Mouse (Mus musculus) heart, embryonic 16.5 days (tissue): ENCODE measurements around the gene Bri3bp. TPM values are rescaled to one million over a fixed set of nuclear protein-coding genes. Genes with fewer than 3 reads are reported as not detected.

Experiments used
- ATAC-seq: fragments of 200-750 bp; cut with Nextera tagmentation; replicated peaks from 2 replicates; pipeline ENCODE4 v1.8.0; 2017; ENCODE audit warnings: moderate number of reproducible peaks; ENCODE audit not compliant: insufficient read depth, low FRiP score; ENCODE audit errors: extremely low read depth
- H3K27ac ChIP-seq: fragments of 300-500 bp; sonication (generic); 2 replicates; pipeline ENCODE4 v1.5.1; 2014; ENCODE audit warnings: mild to moderate bottlenecking, low read length, control low read depth, moderate library complexity
- H3K27me3 ChIP-seq: fragments of 300-500 bp; sonication (generic); 2 replicates; pipeline ENCODE4 v1.6.1; 2014; ENCODE audit warnings: low read length, mixed read lengths; ENCODE audit not compliant: control insufficient read depth, insufficient read depth
- H3K36me3 ChIP-seq: fragments of 300-500 bp; sonication (generic); 2 replicates; pipeline ENCODE4 v1.6.1; 2014; ENCODE audit not compliant: control insufficient read depth, insufficient read depth
- H3K4me1 ChIP-seq: fragments of 300-500 bp; sonication (generic); 2 replicates; pipeline ENCODE4 v1.6.1; 2014; ENCODE audit warnings: low read length, mixed read lengths; ENCODE audit not compliant: control insufficient read depth, insufficient read depth
- H3K4me2 ChIP-seq: fragments of 300-500 bp; sonication (generic); 2 replicates; pipeline ENCODE4 v1.6.1; 2014; ENCODE audit warnings: low read depth, mild to moderate bottlenecking, control low read depth, low read length
- H3K4me3 ChIP-seq: fragments of 300-500 bp; sonication (generic); 2 replicates; pipeline ENCODE4 v1.5.1; 2014; ENCODE audit warnings: mild to moderate bottlenecking, control low read depth, low read length
- H3K9ac ChIP-seq: fragments of 300-500 bp; sonication (generic); 2 replicates; pipeline ENCODE4 v1.6.1; 2014; ENCODE audit warnings: low read length, control low read depth
- H3K9me3 ChIP-seq: fragments of 300-500 bp; sonication (generic); replicated peaks from 2 replicates; pipeline ENCODE4 v1.6.1; 2016; ENCODE audit warnings: low read length; ENCODE audit not compliant: control insufficient read depth
- WGBS: fragments of 180-500 bp; shearing (Covaris S2); extraction: QIAGEN DNeasy Blood & Tissue Kit; methylation state at CpG from one replicate; pipeline ENCODE4 v1.1.7; 2014; 5-methylcytosine and 5-hydroxymethylcytosine counted together
- polyA plus RNA-seq: library from polyadenylated mRNA; unstranded; fragments of >200 nt; fragmentation: Nextera tagmentation; extraction: Ambion mirVana; gene quantifications from 2 replicates; pipeline ENCODE4 v1.2.1, GENCODE M21; 2015

Gene Bri3bp
- polyA plus RNA-seq, 1 experiment from 2014 or later, result 44.1 TPM

GRCm38 (mm10) chr5:125493093-125493423 lies 51.7 kb downstream of the Bri3bp start:
- Histone ChIP-seq H3K4me2 (no peak overlapping the region), H3K4me1 (no peaks in the 10 kb centered on the region), H3K9me3 (no peaks in the 10 kb centered on the region), H3K36me3 (no peaks in the 10 kb centered on the region; the same call in 1 of the 2 replicates), H3K27ac (no peak overlapping the region), H3K9ac (no peak overlapping the region), H3K27me3 (no peaks in the 10 kb centered on the region), H3K4me3 (no peak overlapping the region)
- WGBS, result 84% methylated on average over 5 of the region's 5 CpGs
- ATAC-seq, result no peak

- H3K27ac ChIP-seq, result no peak overlapping the region
- H3K4me2 ChIP-seq, result no peak overlapping the region
- no peak for ATAC-seq
- no peak overlapping the region for H3K4me3 ChIP-seq
- H3K27me3 ChIP-seq, result no peaks in the 10 kb centered on the region
- no peak overlapping the region for H3K9ac ChIP-seq
- no peaks in the 10 kb centered on the region for H3K9me3 ChIP-seq
- no peaks in the 10 kb centered on the region; the same call in 1 of the 2 replicates for H3K36me3 ChIP-seq
- no peaks in the 10 kb centered on the region for H3K4me1 ChIP-seq
- WGBS, result 85% methylated on average over 10 of the region's 10 CpGs
Measured at GRCm38 (mm10) chr5:125495655-125496054, 54.3 kb downstream of the Bri3bp start.

- H3K27me3 ChIP-seq, result no peaks in the 10 kb centered on the region
- 66% methylated on average over 12 of the region's 12 CpGs for WGBS
- no peak for ATAC-seq
Measured at GRCm38 (mm10) chr5:125497821-125498600, 56.6 kb downstream of the Bri3bp start.

GRCm38 (mm10) chr5:125501505-125501904 lies 60.1 kb downstream of the Bri3bp start:
- WGBS, result 85% methylated on average over 6 of the region's 6 CpGs
- Histone ChIP-seq H3K9ac (no peak overlapping the region), H3K4me2 (no peak overlapping the region), H3K27ac (no peak overlapping the region), H3K36me3 (no peaks in the 10 kb centered on the region; the same call in 1 of the 2 replicates), H3K9me3 (no peaks in the 10 kb centered on the region), H3K4me1 (no peaks in the 10 kb centered on the region), H3K27me3 (no peaks in the 10 kb centered on the region), H3K4me3 (no peak overlapping the region)
- no peak for ATAC-seq

More at GRCm38 (mm10) chr5:125497821-125498600, 56.6 kb downstream of the Bri3bp start:
- H3K4me3 ChIP-seq, result no peak overlapping the region
- H3K9me3 ChIP-seq, result no peaks in the 10 kb centered on the region
- no peak overlapping the region for H3K4me2 ChIP-seq
- H3K27ac ChIP-seq, result no peak overlapping the region
- no peak overlapping the region for H3K9ac ChIP-seq
- no peaks in the 10 kb centered on the region; the same call in 1 of the 2 replicates for H3K36me3 ChIP-seq
- H3K4me1 ChIP-seq, result no peaks in the 10 kb centered on the region

GRCm38 (mm10) chr5:125502186-125502585 lies 60.8 kb downstream of the Bri3bp start:
- ATAC-seq, result no peak
- Histone ChIP-seq H3K27me3 (no peaks in the 10 kb centered on the region), H3K27ac (no peak overlapping the region), H3K9ac (no peak overlapping the region), H3K4me3 (no peak overlapping the region), H3K4me2 (no peak overlapping the region), H3K4me1 (no peaks in the 10 kb centered on the region), H3K9me3 (no peaks in the 10 kb centered on the region), H3K36me3 (no peaks in the 10 kb centered on the region; the same call in 1 of the 2 replicates)
- WGBS, result 66% methylated on average over 3 of the region's 3 CpGs

- H3K9me3 ChIP-seq, result no peaks in the 10 kb centered on the region
- no peak overlapping the region for H3K9ac ChIP-seq
- H3K27ac ChIP-seq, result no peak overlapping the region
- no peak overlapping the region for H3K4me3 ChIP-seq
- no peak overlapping the region for H3K4me2 ChIP-seq
- no peaks in the 10 kb centered on the region for H3K27me3 ChIP-seq
- peaks cover 3% of the 10 kb centered on the region for H3K36me3 ChIP-seq
- H3K4me1 ChIP-seq, result no peaks in the 10 kb centered on the region
- ATAC-seq, result no peak
- 83% methylated on average over 6 of the region's 6 CpGs for WGBS
Measured at GRCm38 (mm10) chr5:125503628-125504027, 62.3 kb downstream of the Bri3bp start.

- no peaks in the 10 kb centered on the region for H3K27me3 ChIP-seq
- no peaks in the 10 kb centered on the region for H3K9me3 ChIP-seq
- no peaks in the 10 kb centered on the region for H3K4me1 ChIP-seq
- no peak overlapping the region for H3K4me2 ChIP-seq
- H3K9ac ChIP-seq, result no peak overlapping the region
- H3K36me3 ChIP-seq, result peaks cover 5% of the 10 kb centered on the region
- WGBS, result 81% methylated on average over 11 of the region's 11 CpGs
- no peak overlapping the region for H3K4me3 ChIP-seq
- no peak for ATAC-seq
- H3K27ac ChIP-seq, result no peak overlapping the region
Measured at GRCm38 (mm10) chr5:125504692-125505091, 63.3 kb downstream of the Bri3bp start.

GRCm38 (mm10) chr5:125505968-125506367 lies 64.6 kb downstream of the Bri3bp start:
- WGBS, result 84% methylated on average over 15 of the region's 15 CpGs
- Histone ChIP-seq H3K36me3 (peaks cover 5% of the 10 kb centered on the region), H3K4me1 (no peaks in the 10 kb centered on the region)

GRCm38 (mm10) chr5:125507582-125507981 lies 66.2 kb downstream of the Bri3bp start:
- no peak for ATAC-seq
- H3K27ac ChIP-seq, result no peak overlapping the region
- no peak overlapping the region for H3K4me2 ChIP-seq
- H3K4me3 ChIP-seq, result no peak overlapping the region
- H3K4me1 ChIP-seq, result no peaks in the 10 kb centered on the region
- no peak overlapping the region for H3K9ac ChIP-seq
- H3K27me3 ChIP-seq, result no peaks in the 10 kb centered on the region
- H3K9me3 ChIP-seq, result no peaks in the 10 kb centered on the region
- 94% methylated on average over 9 of the region's 9 CpGs for WGBS
- H3K36me3 ChIP-seq, result peaks cover 11% of the 10 kb centered on the region

More at GRCm38 (mm10) chr5:125505968-125506367, 64.6 kb downstream of the Bri3bp start:
- H3K4me3 ChIP-seq, result no peak overlapping the region
- H3K9ac ChIP-seq, result no peak overlapping the region
- H3K9me3 ChIP-seq, result no peaks in the 10 kb centered on the region
- no peak for ATAC-seq
- no peaks in the 10 kb centered on the region for H3K27me3 ChIP-seq
- no peak overlapping the region for H3K4me2 ChIP-seq
- no peak overlapping the region for H3K27ac ChIP-seq
